Mouse (Mus musculus): Measurements from ENCODE around the gene Zfp523. TPM values are rescaled to one million over a fixed set of nuclear protein-coding genes. Genes with fewer than 3 reads are reported as not detected.
"Not testable (repeated sequence)": the region's sequence is repeated elsewhere in the genome, so short reads cannot be mapped to it uniquely, and the experiment has no call there.

Zfp523 gene
- total and polyA plus RNA-seq, 2 experiments from 2014 or later = 41.1 to 57.7 TPM

GRCm38 (mm10) chr17:28211921-28212341 lies 35.0 kb downstream of the Zfp523 start:
- TF ChIP-seq CTCF (IDR thresholded peaks at IDR 0.05; ENCODE audit: low read depth) = no peak
- WGBS = 80% methylated on average over 6 of the region's 6 CpGs
- Histone ChIP-seq H3K36me3 (ENCODE audit: insufficient read depth) (no peaks in the 10 kb centered on the region), H3K4me3 (ENCODE audit: low read depth, low read length) (no peak overlapping the region), H3K9ac (no peak overlapping the region), H3K27ac (ENCODE audit: low read depth, low read length) (no peak overlapping the region), H3K9me3 (ENCODE audit: low read length) (no peaks in the 10 kb centered on the region), H3K4me1 (ENCODE audit: insufficient read depth) (no peaks in the 10 kb centered on the region), H3K4me2 (ENCODE audit: low read depth) (no peak overlapping the region), H3K27me3 (ENCODE audit: insufficient read depth, low read length) (no peaks in the 10 kb centered on the region)
- DNase-seq (no peak), ATAC-seq (no peak)

- Histone ChIP-seq H3K4me1 (ENCODE audit: insufficient read depth) (no peaks in the 10 kb centered on the region), H3K4me3 (ENCODE audit: low read depth, low read length) (no peak overlapping the region), H3K9me3 (ENCODE audit: low read length) (no peaks in the 10 kb centered on the region), H3K4me2 (ENCODE audit: low read depth) (no peak overlapping the region), H3K36me3 (ENCODE audit: insufficient read depth) (no peaks in the 10 kb centered on the region), H3K9ac (no peak overlapping the region), H3K27me3 (ENCODE audit: insufficient read depth, low read length) (no peaks in the 10 kb centered on the region), H3K27ac (ENCODE audit: low read depth, low read length) (no peak overlapping the region)
- DNase-seq (no peak), ATAC-seq (no peak)
- WGBS = 76% methylated on average over 9 of the region's 9 CpGs
- no peak for TF ChIP-seq CTCF (IDR thresholded peaks at IDR 0.05; ENCODE audit: low read depth)
Measured at GRCm38 (mm10) chr17:28212391-28212790, 35.5 kb downstream of the Zfp523 start.

GRCm38 (mm10) chr17:28213236-28213635 lies 36.3 kb downstream of the Zfp523 start:
- no peaks in the 10 kb centered on the region for H3K4me1 ChIP-seq (ENCODE audit: insufficient read depth)
- peak; percentile 50 for TF ChIP-seq CTCF (IDR thresholded peaks at IDR 0.05; ENCODE audit: low read depth)
- WGBS = 30% methylated on average over 4 of the region's 4 CpGs
- no peak overlapping the region for H3K9ac ChIP-seq
- no peak overlapping the region for H3K27ac ChIP-seq (ENCODE audit: low read depth, low read length)
- H3K9me3 ChIP-seq (ENCODE audit: low read length) = no peaks in the 10 kb centered on the region
- no peaks in the 10 kb centered on the region for H3K27me3 ChIP-seq (ENCODE audit: insufficient read depth, low read length)
- H3K4me3 ChIP-seq (ENCODE audit: low read depth, low read length) = no peak overlapping the region
- H3K4me2 ChIP-seq (ENCODE audit: low read depth) = no peak overlapping the region
- no peak for DNase-seq
- no peak for ATAC-seq
- H3K36me3 ChIP-seq (ENCODE audit: insufficient read depth) = no peaks in the 10 kb centered on the region

GRCm38 (mm10) chr17:28216791-28217190 lies 39.9 kb downstream of the Zfp523 start:
- no peaks in the 10 kb centered on the region for H3K27me3 ChIP-seq (ENCODE audit: insufficient read depth, low read length)
- no peak overlapping the region for H3K27ac ChIP-seq (ENCODE audit: low read depth, low read length)
- no peak for DNase-seq
- TF ChIP-seq CTCF (IDR thresholded peaks at IDR 0.05; ENCODE audit: low read depth) = no peak
- WGBS = 87% methylated on average over 9 of the region's 9 CpGs
- H3K9me3 ChIP-seq (ENCODE audit: low read length) = no peaks in the 10 kb centered on the region
- no peak for ATAC-seq
- H3K4me3 ChIP-seq (ENCODE audit: low read depth, low read length) = no peak overlapping the region
- no peaks in the 10 kb centered on the region for H3K4me1 ChIP-seq (ENCODE audit: insufficient read depth)
- no peak overlapping the region for H3K9ac ChIP-seq
- H3K4me2 ChIP-seq (ENCODE audit: low read depth) = no peak overlapping the region
- no peaks in the 10 kb centered on the region for H3K36me3 ChIP-seq (ENCODE audit: insufficient read depth)

- no peak for ATAC-seq
- no peak for TF ChIP-seq CTCF (IDR thresholded peaks at IDR 0.05; ENCODE audit: low read depth)
- Histone ChIP-seq H3K4me1 (ENCODE audit: insufficient read depth) (no peaks in the 10 kb centered on the region), H3K36me3 (ENCODE audit: insufficient read depth) (no peaks in the 10 kb centered on the region), H3K9me3 (ENCODE audit: low read length) (no peaks in the 10 kb centered on the region), H3K27ac (ENCODE audit: low read depth, low read length) (no peak overlapping the region; the same call in 1 of the 2 replicates), H3K9ac (no peak overlapping the region), H3K27me3 (ENCODE audit: insufficient read depth, low read length) (no peaks in the 10 kb centered on the region), H3K4me3 (ENCODE audit: low read depth, low read length) (no peak overlapping the region), H3K4me2 (ENCODE audit: low read depth) (no peak overlapping the region)
- 30% methylated on average over 23 of the region's 23 CpGs for WGBS
- no peak for DNase-seq
Measured at GRCm38 (mm10) chr17:28217721-28218649, 41.1 kb downstream of the Zfp523 start.

- H3K9me3 ChIP-seq (ENCODE audit: low read length); ATAC-seq; H3K27ac ChIP-seq (ENCODE audit: low read depth, low read length); H3K4me2 ChIP-seq (ENCODE audit: low read depth); H3K36me3 ChIP-seq (ENCODE audit: insufficient read depth); H3K27me3 ChIP-seq (ENCODE audit: insufficient read depth, low read length); H3K4me1 ChIP-seq (ENCODE audit: insufficient read depth); DNase-seq; H3K9ac ChIP-seq; H3K4me3 ChIP-seq (ENCODE audit: low read depth, low read length): not testable (repeated sequence)
- WGBS = 96% methylated on average over 10 of the region's 10 CpGs
Measured at GRCm38 (mm10) chr17:28222463-28222862, 45.5 kb downstream of the Zfp523 start.

- no peaks in the 10 kb centered on the region for H3K36me3 ChIP-seq (ENCODE audit: insufficient read depth)
- peak; percentile 46 for TF ChIP-seq CTCF (IDR thresholded peaks at IDR 0.05; ENCODE audit: low read depth)
Measured at GRCm38 (mm10) chr17:28223561-28224391, 46.8 kb downstream of the Zfp523 start.

More at GRCm38 (mm10) chr17:28223561-28224391, 46.8 kb downstream of the Zfp523 start:
- ATAC-seq (peak; percentile 81), DNase-seq (peak; percentile 79)
- WGBS = 3% methylated on average over 46 of the region's 46 CpGs
- Histone ChIP-seq H3K9me3 (ENCODE audit: low read length) (no peaks in the 10 kb centered on the region), H3K4me2 (ENCODE audit: low read depth) (peak overlapping the region; percentile 99), H3K9ac (peak overlapping the region; percentile 71), H3K4me3 (ENCODE audit: low read depth, low read length) (peak overlapping the region; percentile 55), H3K27me3 (ENCODE audit: insufficient read depth, low read length) (no peaks in the 10 kb centered on the region), H3K27ac (ENCODE audit: low read depth, low read length) (peak overlapping the region; percentile 84), H3K4me1 (ENCODE audit: insufficient read depth) (no peaks in the 10 kb centered on the region)

Data from forebrain, postnatal 0 days (tissue).